Mouse (Mus musculus) sigmoid colon, adult 10 weeks (tissue): ENCODE data around the gene Gm20817. TPM values are rescaled to one million over a fixed set of nuclear protein-coding genes. Genes with fewer than 3 reads are reported as not detected.

Experiments
- polyA plus RNA-seq: library from polyadenylated mRNA; stranded (reverse); fragments of 350-450 nt; fragmentation: Illumina TruSeq; extraction: RNeasy Lipid Tissue Mini Kit (QIAGEN cat#74804); gene quantifications from one replicate; pipeline ENCODE4 v1.2.3, GENCODE M21; 2014; ENCODE audit warnings: low read depth, low replicate concordance

Gm20817 gene
- polyA plus RNA-seq: not detected

DNA sequence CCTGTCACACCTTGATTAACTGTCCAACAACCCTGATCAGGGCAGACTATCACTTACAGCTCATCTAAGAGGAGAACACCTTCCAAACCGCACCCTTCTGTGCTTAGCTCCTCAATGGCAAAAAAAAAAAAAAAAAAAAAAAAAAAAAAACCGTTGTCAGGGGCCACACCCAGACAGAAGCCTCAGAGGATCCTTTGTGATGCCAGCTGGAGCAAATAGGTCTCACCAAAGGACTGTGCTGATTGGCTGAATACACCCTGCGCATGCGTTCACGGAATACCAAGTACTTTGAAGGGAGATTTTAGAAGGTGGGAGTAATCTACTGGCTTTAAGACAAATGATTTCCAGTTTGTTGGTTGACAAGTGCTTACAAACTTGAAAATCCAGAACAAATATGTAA lies at the start of gene Gm20817:
TSS of gene Gm20817 (minus strand) at position 101 of the 400 bp plus-strand sequence.

